Mouse (Mus musculus) WW6 (cell line): ENCODE measurements around the gene Ptpre.
"Not testable (repeated sequence)": the region's sequence is repeated elsewhere in the genome, so short reads cannot be mapped to it uniquely, and the experiment has no call there.

Experiments
- DNase-seq: peaks from one replicate; pipeline ENCODE4 v3.0.0-alpha.2; 2013; ENCODE audit warnings: low read depth, low spot score

Ptpre gene

DNA sequence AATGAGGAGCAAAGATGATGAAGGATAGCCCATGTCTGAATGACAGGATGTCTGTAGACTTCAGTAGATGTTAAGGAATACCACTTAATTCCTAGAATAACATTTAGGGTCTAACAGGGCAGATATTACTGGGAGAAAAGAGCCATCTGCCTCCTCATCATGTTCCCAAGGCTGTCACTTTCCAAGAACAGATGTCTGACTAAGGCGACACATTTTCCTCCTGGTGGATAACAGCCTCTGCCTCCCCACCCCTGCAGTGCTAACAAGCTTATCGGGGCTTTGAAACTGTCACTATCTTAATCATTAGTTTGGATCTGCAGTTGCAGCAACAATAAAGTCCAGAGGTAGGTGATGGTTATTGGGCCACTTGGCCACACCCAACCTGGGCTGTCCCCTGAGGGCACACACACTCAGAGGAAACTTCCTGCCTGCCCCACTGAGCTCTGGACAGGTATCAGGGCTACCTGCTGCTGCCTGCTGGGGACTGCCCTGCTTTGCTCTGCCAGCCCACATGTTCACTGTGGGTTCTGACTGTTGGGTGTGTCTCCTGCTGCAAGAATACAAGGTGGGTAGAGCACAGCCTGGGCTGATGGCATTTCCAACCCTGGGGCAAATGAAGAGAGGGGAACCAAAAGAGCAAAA lies 2.6 kb upstream of the Ptpre start:
- no peak for DNase-seq

DNA sequence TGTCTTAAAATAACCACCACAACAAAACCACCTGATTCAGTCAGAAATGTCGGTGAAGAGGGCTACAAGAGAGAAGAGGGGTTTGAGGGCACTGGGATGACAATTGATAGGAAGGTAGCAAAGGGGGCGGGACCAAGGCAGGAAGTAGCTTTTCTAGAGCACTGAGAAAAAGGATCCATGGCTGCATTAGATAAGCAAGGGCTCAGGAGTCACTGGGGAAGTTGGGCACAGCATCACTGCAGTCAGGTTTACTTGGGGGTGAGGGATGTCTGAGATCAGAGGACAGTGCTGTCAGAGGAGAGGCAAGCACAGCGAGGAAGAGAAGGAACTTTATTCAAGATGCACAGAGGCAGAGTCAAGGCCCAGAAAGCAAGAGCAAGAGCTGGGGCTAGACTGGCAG lies 1.4 kb upstream of the Ptpre start:
- DNase-seq = no peak

DNA sequence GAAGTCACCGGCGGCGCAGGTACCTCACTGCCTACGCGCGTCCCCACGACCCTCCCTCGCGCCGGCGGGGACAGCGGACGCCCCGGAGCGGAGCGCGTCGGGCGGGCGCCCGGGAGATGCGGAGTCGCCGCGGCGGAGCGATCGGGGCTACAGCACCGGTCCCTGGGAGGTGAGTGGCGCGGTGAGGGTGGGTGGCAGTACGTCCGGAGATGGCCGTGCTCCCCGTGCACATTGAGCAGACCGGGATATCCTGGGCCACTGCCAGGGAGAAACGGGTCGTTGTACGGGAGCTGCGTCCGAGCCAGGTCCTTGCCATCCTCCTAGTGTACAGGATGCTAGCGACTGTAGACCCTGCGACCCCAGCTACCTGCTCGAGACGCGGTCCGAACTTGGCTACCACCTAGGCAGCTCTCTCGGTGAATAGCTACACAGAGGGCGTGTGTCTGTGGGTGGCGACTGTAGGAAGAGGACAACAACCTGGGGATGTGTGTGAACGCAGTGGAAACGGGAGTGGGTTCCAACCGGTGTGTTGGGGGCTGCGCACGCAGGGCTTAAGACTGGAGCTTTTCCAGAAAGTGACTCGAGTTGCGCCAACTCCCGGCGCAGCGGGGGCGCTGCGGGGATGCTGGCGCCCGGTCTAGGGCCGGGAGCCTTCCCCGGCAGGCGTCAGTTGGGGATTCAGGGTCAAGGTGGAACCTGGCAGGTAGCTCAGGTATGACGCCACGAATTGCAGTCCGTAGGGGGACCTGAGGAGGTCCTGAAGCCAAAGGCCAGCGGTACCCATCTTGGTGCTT lies 864 bp downstream of the Ptpre start:
- peak; percentile 14 for DNase-seq

DNA sequence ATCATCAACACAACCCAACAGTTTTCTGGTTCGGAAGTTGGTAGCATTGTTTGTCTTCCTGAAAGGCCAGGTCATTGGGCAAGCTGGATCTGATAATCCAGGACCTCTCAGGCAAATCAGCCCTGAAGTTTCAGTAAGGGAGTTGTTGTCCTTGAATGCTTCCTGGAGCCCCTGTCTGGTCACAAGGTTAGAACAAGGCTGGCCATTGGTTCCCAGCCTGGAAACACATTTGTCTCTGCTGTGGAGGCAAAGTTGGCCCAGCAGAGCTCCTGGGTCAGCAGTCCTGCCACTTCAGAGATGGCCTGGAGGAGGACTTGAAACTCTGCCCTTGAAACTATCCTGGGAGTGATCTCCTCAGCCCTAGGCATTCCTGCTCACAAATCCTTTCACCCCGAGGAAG lies 2.1 kb downstream of the Ptpre start:
- no peak for DNase-seq

DNA sequence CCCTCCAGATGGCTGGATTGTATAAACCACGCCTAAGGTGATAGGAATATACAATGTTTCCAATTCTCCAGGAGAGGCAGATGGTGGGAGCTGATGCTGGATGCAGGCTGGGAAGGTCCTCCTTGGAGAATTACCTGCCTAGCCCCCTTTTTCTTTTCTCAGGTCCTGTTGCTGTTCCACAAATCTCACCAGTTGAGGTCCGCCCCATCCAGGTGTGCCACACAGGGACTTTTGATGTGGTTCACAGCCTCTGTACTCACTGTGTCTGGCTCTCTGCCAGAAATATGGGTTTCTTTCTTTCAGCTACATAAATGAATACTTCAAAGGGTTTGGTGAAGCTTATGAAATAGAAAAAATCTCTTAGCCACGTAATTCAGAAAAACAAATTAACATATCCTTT lies 5.0 kb downstream of the Ptpre start:
- no peak for DNase-seq

DNA sequence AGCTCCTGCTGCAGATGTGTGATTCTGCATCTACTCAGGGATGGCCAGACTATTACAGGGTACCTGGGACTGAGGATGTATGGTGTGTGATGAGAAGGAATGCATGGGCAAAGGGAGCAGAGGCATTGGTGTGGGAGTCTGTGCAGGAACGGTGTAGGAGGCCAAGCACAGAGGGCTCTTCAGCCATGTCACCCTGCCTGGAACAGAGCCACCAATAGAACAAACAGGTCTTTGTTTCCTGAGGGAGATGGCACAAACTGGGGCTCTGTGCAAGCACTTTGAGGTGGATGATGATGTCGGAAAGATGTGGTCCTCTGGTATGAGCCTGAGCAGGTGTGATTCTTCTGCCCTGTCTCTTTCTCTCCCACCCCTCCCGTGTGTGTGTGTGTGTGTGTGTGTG lies 5.8 kb downstream of the Ptpre start:
- DNase-seq = no peak

DNA sequence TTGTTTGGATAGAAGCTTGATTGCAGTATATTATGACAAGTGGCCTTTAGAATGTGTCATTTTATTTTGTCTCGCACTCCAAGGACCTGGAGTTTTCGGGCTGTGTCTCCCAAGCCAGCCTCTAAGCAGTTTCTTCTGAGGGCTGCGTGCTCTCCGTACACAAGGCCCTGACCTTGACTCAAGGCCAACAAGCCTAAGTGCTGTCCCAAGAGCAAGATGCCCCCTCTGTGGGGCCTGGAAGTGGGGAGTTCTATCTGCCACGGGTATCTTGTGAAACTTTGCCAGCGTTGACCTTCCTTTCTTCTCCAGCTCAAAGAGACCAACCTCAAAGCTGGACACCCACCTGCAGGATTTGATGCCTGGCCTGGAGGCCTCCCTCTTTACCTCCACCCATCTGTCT lies 7.0 kb downstream of the Ptpre start:
- no peak for DNase-seq

DNA sequence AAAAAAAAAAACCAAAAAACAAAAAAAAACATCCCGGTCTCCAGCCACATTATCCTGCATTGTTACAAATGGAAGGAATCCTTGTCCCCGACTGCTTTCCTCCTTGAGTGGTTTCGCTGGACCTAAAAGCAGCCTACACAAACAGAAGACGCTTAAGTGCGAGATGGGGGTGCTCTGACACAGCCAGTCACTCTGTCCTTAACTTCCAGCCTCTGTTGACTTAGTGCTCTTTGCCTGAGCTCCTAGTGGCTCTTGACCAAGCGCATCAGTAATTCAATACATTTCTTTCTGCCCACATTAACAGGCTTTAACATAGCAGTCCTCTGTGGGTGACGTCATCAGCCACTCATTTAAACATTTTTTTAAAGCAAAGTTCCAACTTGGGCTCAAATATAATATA lies 8.7 kb downstream of the Ptpre start:
- no peak for DNase-seq

DNA sequence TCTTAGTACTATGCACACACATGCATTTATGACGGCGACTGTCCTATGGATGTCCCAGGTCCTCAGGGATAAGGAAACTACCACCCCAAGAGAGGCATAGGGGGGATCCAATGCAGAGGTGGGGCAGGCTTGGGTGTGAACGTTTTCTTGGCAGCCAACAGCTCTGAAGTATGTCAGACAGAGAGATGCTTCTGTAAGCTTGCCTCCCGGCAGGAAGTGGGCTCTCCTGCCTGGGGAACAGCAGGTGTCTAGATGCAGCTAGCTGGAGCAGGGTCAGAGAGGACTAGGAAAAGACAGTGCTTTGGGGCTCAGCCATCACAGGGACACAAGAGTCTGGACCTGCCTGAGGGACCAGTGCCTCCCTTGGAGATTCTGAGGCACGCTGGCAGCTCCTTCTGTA lies 9.2 kb downstream of the Ptpre start:
- no peak for DNase-seq

DNA sequence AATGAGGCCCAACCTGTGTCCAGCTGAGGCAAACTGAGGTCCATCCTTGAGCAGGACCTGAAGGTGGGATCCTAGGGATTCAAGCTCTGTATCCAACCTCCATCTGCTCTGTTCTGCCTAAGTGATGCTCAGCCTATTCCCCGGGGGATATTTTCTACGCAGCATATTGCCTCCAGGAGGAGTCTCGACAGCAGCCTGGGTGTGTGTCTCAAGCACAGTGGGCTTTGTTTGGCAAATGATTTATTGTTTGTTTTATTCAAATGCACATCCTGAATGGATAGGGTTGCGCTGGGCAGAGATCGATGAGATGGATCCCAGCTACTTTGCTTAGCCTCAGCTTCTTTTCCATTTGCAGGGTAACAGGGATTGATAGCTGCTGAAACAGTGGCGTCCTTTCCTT lies 11.2 kb downstream of the Ptpre start:
- no peak for DNase-seq

DNA sequence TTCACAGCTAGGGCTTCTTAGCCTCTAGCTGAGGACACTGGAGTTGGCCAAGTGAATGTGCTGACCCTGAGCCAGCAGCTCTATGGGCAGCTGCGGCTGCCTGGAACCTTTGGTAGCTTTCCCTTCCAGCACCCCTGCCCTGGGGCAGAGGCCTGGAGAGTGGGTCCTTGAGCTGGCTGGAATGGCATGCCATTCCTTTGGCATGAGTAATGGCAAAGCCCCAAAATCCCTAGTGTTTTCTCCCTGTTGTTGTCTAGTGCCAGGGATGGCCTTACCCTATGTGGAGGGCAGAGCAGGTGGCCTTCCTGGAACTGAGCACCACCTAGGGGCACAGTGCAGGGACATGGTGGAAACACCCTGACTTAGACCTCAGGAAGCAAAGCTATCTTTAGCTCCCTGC lies 14.3 kb downstream of the Ptpre start:
- DNase-seq = no peak

DNA sequence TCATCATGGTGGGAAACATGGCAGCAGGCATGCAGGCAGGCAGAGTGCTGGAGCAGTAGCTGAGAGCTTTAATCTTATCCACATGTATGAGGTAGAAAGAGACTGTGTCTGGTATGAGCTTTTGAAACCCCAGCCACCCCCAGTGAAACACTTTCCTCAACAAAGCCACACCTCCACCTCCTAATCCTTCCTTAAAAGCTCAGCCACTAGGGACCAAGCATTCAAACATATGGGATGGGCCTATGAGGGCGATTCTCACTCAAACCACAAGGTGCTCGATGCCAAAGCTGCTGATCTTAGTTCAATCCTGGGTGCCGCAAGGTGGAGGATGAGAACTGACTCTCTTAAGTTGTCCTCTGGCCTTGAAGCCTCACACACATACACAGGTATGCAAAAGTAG lies 16.3 kb downstream of the Ptpre start:
- no peak for DNase-seq

DNA sequence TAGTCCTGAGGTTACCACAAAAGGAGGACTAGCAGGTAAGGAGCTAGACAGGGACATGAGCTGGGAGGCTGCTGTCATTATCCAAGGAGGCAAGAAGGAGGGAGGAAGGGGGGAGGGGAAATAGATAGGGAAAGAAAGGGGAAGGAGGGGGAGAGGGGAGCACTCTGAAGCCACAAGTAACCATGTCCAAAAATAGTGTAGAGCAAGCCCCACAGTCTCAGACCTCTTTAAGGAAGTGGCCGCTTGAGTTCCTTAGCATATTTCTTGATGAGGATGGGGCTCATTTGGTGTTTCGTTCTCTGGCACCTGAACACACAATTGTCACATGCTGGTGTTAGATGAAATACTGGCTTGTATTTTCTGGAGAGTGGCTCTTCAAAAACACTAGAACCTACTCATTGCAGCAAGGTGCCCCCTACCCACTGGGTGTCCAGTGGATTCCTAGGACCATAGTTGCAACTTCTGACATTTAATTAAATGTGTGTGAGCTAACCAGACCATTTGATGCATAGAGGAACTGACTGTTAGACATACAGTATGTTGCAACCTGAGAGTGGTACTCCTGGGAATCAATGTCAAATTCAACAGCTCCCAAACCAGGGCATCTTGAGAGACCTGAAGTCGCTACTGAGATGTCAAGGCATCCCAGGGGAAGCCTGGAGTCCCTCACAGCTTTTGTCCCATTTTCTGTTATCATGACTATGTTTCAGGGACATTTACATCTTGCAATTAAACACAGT lies 19.6 kb downstream of the Ptpre start:
- DNase-seq = no peak

DNA sequence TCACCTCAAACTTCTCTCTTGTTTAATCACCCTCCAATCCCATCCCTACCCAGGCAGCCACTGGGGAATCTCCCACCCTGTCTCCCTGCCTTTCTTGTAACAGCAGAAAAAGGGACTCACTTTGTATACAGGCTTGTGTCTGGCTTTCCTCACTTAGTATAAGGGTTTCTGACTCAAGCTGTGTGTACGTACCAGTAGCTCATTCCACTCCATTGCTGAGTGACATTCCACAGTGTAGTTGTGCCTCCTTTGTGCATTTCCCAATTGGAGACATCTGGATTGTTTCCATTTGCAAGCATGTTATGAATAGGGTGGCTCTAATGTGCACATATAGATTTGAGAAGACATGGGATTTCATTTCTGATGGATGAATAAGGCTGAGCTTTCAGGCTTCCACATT lies 23.0 kb downstream of the Ptpre start:
- no peak for DNase-seq

DNA sequence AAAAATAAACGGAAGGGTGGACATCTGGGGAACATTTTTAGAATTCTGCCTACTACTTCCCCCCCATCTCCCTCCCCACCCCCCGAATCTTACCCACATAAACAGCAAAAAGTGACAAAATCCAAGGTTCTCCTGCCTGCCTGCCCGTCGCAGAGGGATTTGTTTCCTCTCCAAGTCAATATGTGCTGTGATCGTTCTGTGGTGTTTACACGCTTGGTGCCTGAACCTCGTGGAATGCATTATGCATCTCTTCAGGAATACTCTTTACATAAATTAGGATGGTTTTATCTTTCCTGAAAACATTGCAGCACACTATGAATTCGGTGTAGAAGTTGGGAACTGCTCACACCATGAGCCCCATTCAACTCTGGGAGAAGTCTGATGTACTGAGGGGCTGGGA lies 26.7 kb downstream of the Ptpre start:
- no peak for DNase-seq

DNA sequence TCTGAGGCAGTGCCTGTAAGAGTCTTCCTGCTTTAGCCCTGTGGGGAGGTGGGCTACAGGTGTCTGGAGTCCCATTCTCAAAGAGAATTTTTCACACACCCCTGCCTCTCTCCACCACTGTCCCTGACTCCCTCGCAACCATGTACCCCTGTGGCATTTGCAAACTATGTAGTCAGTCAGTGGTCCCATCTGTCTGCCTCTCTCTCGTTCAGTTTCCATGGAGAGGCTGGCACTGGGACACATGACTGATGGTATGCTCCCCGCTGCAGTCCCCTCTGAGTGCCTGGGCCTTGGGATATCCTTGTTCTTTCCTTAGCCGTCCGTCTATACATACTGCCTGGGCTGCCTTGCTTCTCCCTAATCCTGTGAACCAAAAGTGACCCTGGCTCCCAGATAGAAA lies 28.7 kb downstream of the Ptpre start:
- no peak for DNase-seq

DNA sequence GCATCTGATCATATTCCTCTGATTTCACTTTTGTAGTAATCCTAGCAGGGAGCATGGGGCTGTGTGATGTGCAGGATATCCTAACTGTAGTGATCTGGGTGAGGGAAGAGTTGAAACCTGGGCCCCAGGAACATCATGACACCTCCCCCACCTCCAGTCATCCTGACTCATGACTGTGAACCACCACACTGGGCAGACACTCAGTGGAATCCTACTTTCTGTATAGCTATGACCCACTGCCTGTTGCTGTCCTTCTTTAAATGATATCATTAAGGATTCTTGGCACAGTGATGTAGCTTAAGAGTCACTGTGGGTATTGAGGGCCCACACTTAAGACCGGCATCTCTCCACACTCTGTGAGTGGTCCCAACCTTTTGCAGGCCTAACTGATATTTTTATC lies 30.3 kb downstream of the Ptpre start:
- no peak for DNase-seq

DNA sequence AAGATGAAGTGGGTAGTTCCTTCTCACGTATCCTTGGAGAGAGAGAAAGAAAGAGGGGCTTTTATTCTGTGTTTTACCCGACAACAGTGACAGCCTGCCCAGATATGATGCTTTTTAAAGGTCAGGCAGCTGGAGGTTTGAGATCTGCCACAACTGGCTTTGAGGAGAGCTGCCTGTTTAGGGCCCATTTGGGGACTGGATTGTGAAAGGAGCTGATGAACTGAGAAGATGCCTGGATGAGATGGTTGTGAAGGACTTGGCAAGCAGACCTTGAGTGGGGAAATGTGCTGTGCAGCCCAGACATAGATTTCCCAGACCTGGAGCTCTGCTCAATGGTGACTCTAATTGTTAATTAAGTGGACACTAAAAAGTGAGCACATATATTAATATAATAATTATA lies 31.3 kb downstream of the Ptpre start:
- no peak for DNase-seq

DNA sequence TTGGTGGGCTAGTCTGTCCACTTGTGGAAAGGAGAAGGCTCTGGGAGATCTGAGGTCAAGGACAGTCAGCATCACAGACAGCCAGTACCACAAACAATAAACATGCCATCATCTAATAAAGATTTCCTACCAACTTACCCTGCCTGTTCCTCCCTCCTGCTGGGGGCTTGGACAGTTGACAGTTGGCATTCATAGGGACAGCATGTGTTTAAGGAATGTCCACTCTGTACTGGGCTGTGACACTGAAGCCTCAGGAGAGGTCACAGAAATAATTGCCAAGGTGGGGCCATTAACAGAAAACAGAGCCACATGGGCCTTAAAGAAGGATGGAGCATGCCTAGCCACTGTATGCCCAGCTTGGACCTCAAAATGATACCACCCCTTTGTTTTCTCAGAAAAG lies 34.1 kb downstream of the Ptpre start:
- DNase-seq = no peak

DNA sequence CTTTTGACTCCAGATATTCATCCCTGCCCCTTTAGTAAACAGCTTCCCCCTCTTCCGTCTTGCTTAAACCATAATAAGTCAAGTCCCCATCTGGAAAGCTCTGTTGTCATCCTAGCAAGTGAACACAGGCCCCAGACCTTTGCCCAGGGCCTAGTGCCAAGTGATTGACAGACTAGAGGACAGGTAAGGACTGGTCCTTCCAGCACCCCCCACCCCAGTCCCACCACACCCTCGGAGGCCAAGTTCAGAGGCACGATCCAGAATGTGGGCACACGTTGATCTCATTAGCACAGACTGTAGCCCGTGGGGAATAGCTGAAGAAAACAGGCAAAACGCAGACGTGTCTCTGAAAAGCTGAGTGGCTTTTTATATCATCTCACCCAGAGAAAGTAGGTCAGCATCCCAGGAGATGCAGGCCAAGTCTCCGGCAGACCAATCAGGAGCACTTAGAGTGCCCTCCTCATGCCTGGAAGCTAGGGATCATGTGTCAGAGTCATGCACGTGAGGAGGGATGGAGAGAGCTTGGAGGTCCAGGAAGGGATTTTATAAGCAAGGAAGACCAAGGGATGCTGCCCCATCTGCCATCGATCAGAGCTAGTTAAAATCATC lies 34.8 kb downstream of the Ptpre start:
- no peak for DNase-seq

DNA sequence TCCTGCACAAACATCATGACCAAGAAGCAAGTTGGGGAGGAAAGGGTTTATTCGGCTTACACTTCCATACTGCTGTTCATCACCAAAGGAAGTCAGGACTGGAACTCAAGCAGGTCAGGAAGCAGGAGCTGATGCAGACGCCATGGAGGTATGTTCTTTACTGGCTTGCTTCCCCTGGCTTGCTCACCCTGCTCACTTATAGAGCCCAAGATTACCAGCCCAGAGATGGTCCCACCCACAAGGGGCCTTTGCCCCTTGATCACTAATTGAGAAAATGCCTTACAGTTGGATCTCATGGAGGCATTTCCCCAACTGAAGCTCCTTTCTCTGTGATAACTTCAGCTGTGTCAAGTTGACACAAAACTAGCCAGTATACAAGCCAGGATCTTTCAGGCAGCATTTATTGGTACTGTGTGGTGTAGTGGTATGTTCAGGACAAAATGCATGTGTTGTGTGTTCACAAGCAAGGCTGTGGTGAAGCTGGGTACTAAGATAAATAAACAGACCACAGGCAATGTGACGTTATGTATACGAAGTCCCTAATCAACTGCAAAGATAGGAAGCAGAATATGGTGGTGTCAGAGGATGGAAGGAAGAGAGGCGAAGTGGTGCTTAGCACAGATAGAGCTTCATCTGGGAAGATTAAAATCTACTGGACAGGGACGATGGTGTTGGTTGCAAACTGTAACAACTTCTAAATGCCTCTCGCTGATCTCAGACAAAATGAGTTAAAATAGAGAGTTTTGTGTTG lies 38.2 kb downstream of the Ptpre start:
- DNase-seq = not testable (repeated sequence)

DNA sequence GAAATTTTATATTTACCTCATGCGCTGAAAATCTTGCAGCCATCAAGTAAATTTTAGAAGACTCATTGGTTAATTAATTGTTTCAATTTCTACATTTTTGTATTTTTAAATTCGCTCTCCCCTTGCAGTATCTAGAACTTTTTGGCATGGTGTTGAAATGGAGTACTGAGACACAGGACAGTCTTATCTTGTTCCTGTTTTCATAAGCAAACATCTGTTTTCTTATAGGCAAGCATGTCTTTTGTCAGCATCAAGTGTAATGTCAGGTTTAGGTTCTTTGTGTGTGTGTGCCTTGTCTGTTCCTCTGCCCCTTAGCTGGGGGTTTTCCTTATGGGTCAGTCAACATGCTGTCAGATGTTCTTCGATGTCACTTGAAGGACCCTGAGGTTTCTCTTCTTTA lies 39.0 kb downstream of the Ptpre start:
- no peak for DNase-seq
